Mouse (Mus musculus): ENCODE measurements around the gene Rnf150. TPM values are rescaled to one million over a fixed set of nuclear protein-coding genes. Genes with fewer than 3 reads are reported as not detected.

Gene Rnf150
- 3.3 and 3.5 TPM in 2 replicates for polyA plus RNA-seq (2021; fragmentation: Nextera tagmentation)
- long read RNA-seq, experiment 1, full-length matches to known transcripts = 1 of 15 reads
- long read RNA-seq, experiment 1, partial matches to known transcripts = 1 of 15 reads
- long read RNA-seq, experiment 1, other reads (novel, unspliced or antisense) = 13 of 15 reads
- long read RNA-seq, experiment 2, full-length matches to known transcripts = 1 of 17 reads
- long read RNA-seq, experiment 2, partial matches to known transcripts = 2 of 17 reads
- long read RNA-seq, experiment 2, other reads (novel, unspliced or antisense) = 14 of 17 reads

DNA sequence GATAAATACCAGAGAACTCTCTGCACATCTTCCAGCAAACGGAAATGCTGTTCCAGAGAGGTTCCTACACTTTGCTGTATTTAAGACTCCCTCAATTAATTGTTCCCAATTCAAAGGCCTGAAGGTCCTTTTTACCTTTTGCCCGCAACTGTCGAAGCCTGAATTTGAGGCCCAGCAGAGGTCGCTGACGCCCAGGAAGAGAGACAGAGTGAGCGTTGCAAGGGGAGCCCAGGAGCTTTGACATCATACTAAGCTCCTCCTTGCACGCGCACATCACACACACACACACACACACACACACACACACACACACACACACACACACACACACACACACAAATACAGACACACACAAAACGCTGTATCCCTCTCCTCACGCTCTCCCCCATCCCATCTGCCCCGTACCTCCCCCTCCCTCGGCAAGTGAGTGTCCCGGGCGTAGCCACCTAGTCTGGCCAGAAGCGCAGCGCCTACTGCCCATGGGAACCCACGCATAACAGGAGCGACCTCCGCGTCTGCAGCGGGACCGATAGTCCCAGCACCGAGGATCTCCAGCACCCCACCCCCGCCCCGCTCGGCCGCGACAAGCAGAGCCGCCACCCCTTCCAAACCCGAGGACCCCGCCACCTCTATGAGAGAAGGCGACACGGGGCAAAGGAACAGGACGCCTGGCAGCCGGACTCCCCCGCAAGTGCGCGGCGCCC, at the start of gene Rnf150:
Rnf150 (plus strand) TSS at position 316 of the 704 bp plus-strand sequence.

Other genes with a start within 250 kb of the Rnf150 start
- gene Zfp330, start 89.2 kb upstream of the Rnf150 start, polyA plus RNA-seq (2021; fragmentation: Nextera tagmentation) = 31.1 and 44.1 TPM in 2 replicates

Data from left cerebral cortex, adult 6 months (tissue).